Mouse (Mus musculus): ENCODE results near the gene Chtop.

- no peak for TF ChIP-seq MAFK (IDR thresholded peaks at IDR 0.05; ENCODE audit: insufficient read depth, low read depth, low read length)
- no peak for TF ChIP-seq HCFC1 (IDR thresholded peaks at IDR 0.05; ENCODE audit: borderline replicate concordance, insufficient read depth, low read length)
Observed at GRCm38 (mm10) chr3:90506362-90506761, 2.9 kb downstream of the Chtop start.

Data from ES-E14 (cell line).